Mouse (Mus musculus) lung, adult 2 months (tissue): ENCODE measurements around the gene Smyd1.

Source experiments
- CTCF ChIP-seq: fragments of 200-500 bp; IDR thresholded peaks from 2 replicates; pipeline ENCODE4 v1.5.1; 2011; ENCODE audit warnings: mild to moderate bottlenecking, low read length, control low read depth; ENCODE audit not compliant: insufficient read depth
- POLR2A ChIP-seq: fragments of 200-500 bp; IDR thresholded peaks from 2 replicates; pipeline ENCODE4 v1.6.1; 2011; ENCODE audit warnings: low read depth, mild to moderate bottlenecking, control low read depth, low read length, borderline replicate concordance; ENCODE audit errors: extremely low read depth

DNA sequence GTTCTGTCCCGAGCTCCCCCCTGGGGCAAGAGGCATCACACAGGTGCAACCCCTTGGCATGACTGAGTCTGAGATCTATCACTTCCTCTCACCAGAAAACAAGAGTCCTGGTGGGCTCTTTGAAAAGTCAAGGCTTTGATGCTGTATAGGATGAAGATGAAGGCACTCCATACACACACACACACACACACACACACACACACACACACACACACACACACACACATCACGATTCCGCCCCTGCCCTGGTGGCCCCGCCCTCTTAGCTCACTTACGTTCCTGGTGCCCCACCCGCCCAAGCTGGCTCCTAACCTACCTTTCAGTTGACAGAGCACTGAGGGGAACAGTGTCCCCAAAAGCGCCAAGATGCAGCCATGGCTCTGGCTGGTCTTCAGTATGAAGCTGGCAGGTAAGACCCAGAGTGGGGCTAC is 473 bp upstream of the Smyd1 start, which contains the start of gene Cd8b1:
- TF ChIP-seq CTCF (no peak), POLR2A (no peak)
